23 mouse cellular contexts compared by ENCODE assay signal in the genomic region with DNA sequence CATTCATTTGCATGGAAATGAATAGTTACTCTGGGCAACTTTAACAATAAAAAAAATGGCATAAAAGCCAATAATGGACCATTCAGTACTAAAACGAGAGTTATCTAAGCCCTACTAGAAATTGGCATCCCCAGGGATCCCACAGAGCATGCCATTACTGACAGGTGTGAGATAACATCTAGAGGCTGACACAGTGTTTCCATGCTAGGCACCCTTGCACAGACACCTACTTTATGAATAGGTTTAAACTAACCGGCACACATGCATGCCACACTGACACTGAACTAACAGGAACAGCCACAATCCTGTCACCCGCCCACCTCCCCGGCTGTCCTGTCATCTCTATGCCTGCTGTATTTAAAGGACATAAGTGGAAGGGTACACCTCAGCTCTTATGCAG. TPM values are rescaled to one million over a fixed set of nuclear protein-coding genes. Genes with fewer than 3 reads are reported as not detected.
A peak's percentile ranks its signal among the peaks of the same experiment; 100 is the strongest.
DNase-seq lines count a peak whose midpoint lies in the region; ATAC-seq lines count a peak whose summit lies in the region.
"Had no signal": no experiment of that assay in that cellular context is flagged by ENCODE, and none has a peak within 500 bp of the region (broad histone marks: within the 10 kb centered on the region; RNA-seq: fewer than 3 reads in every experiment).

No protein-coding gene starts in this region.

- H3K4me3 ChIP-seq in forebrain, embryonic 15.5 days, result no peak overlapping the region
- H3K4me3 ChIP-seq in forebrain, embryonic 10.5 days, result no peak overlapping the region
- no peak overlapping the region for H3K4me3 ChIP-seq in limb, embryonic 12.5 days (replicated peaks)
- no peak overlapping the region for H3K4me3 ChIP-seq in limb, embryonic 10.5 days
- H3K4me3 ChIP-seq: embryonic facial prominence, embryonic 15.5 days; erythroblast, embryonic 14.5 days; heart, adult 2 months; heart, embryonic 15.5 days; hindbrain, embryonic 15.5 days had no signal

- 59% methylated on average over 4 of the region's 4 CpGs for WGBS in forebrain, embryonic 15.5 days
- 89% methylated on average over 4 of the region's 4 CpGs for WGBS in forebrain, embryonic 10.5 days
- 62% methylated on average over 4 of the region's 4 CpGs for WGBS in limb, embryonic 12.5 days
- WGBS in limb, embryonic 10.5 days, result 85% methylated on average over 4 of the region's 4 CpGs

- no peak overlapping the region for H3K4me2 ChIP-seq in forebrain, embryonic 15.5 days (replicated peaks)
- no peak overlapping the region for H3K4me2 ChIP-seq in limb, embryonic 12.5 days
- H3K4me2 ChIP-seq: embryonic facial prominence, embryonic 15.5 days; heart, embryonic 11.5 days; heart, embryonic 15.5 days; hindbrain, embryonic 15.5 days had no signal

- no peak for DNase-seq in forebrain, embryonic 10.5 days (ENCODE audit: extremely low spot score, low spot score)
- no peak for DNase-seq in limb, embryonic 10.5 days (ENCODE audit: low spot score)
- peak; percentile 3 for DNase-seq in right cerebral cortex, adult 18-20 months
- DNase-seq in right cerebral cortex, postnatal 10 days (ENCODE audit: low spot score in 2 of 2), result no peak
- no peak for DNase-seq in natural killer cell, adult 2 months (ENCODE audit: low spot score in 2 of 2)
- DNase-seq: adrenal gland, postnatal 14 days; cerebellum, adult 8-10 months; cerebellum, postnatal 14 days; embryo, embryonic 11 days; gastrocnemius, postnatal 14 days; heart, adult 2 months; heart, postnatal 14 days had no signal

- H3K27ac ChIP-seq in forebrain, embryonic 15.5 days (replicated peaks), result no peak overlapping the region
- H3K27ac ChIP-seq in forebrain, embryonic 10.5 days, result no peak overlapping the region
- H3K27ac ChIP-seq in limb, embryonic 12.5 days, result no peak overlapping the region
- H3K27ac ChIP-seq in limb, embryonic 10.5 days, result no peak overlapping the region
- H3K27ac ChIP-seq: embryonic facial prominence, embryonic 15.5 days; heart, adult 2 months; heart, embryonic 15.5 days; hindbrain, embryonic 15.5 days had no signal

- no peaks in the 10 kb centered on the region for H3K9me3 ChIP-seq in forebrain, embryonic 15.5 days
- no peaks in the 10 kb centered on the region for H3K9me3 ChIP-seq in forebrain, embryonic 10.5 days
- no peaks in the 10 kb centered on the region for H3K9me3 ChIP-seq in limb, embryonic 12.5 days
- no peaks in the 10 kb centered on the region for H3K9me3 ChIP-seq in limb, embryonic 10.5 days (replicated peaks)
- H3K9me3 ChIP-seq: embryonic facial prominence, embryonic 15.5 days; heart, embryonic 15.5 days; hindbrain, embryonic 15.5 days had no signal

- no peaks in the 10 kb centered on the region for H3K36me3 ChIP-seq in forebrain, embryonic 15.5 days
- no peaks in the 10 kb centered on the region for H3K36me3 ChIP-seq in forebrain, embryonic 10.5 days (replicated peaks)
- H3K36me3 ChIP-seq in limb, embryonic 12.5 days, result no peaks in the 10 kb centered on the region
- H3K36me3 ChIP-seq in limb, embryonic 10.5 days, result no peaks in the 10 kb centered on the region
- H3K36me3 ChIP-seq: embryonic facial prominence, embryonic 15.5 days; heart, embryonic 15.5 days; hindbrain, embryonic 15.5 days had no signal

- ATAC-seq in forebrain, embryonic 15.5 days (replicated peaks), result peak; percentile 19; the same call in 1 of the 2 replicates
- peak; percentile 42; the same call in 1 of the 2 replicates for ATAC-seq in limb, embryonic 12.5 days (ENCODE audit: insufficient number of reproducible peaks, insufficient read depth, low FRiP score, low TSS enrichment, low read depth)
- ATAC-seq: activated CD4-positive, CD25-positive, alpha-beta regulatory T cell, adult 4 months; intestine, embryonic 16.5 days; Patski had no signal

- no peaks in the 10 kb centered on the region for H3K27me3 ChIP-seq in forebrain, embryonic 15.5 days
- H3K27me3 ChIP-seq in forebrain, embryonic 10.5 days (ENCODE audit: poor library complexity, severe bottlenecking), result no peaks in the 10 kb centered on the region
- no peaks in the 10 kb centered on the region for H3K27me3 ChIP-seq in limb, embryonic 12.5 days
- no peaks in the 10 kb centered on the region for H3K27me3 ChIP-seq in limb, embryonic 10.5 days (ENCODE audit: low read depth, poor library complexity, severe bottlenecking)
- H3K27me3 ChIP-seq: CH12.LX; embryonic facial prominence, embryonic 15.5 days; heart, embryonic 15.5 days; hindbrain, embryonic 15.5 days; Patski had no signal

- H3K9ac ChIP-seq in forebrain, embryonic 15.5 days (replicated peaks), result no peak overlapping the region
- no peak overlapping the region for H3K9ac ChIP-seq in limb, embryonic 12.5 days (replicated peaks)
- H3K9ac ChIP-seq: embryonic facial prominence, embryonic 15.5 days; heart, embryonic 15.5 days; hindbrain, embryonic 15.5 days had no signal

- peaks cover 11% of the 10 kb centered on the region; the same call in 1 of the 2 replicates for H3K4me1 ChIP-seq in forebrain, embryonic 15.5 days
- H3K4me1 ChIP-seq in forebrain, embryonic 10.5 days, result no peaks in the 10 kb centered on the region
- H3K4me1 ChIP-seq in limb, embryonic 12.5 days (replicated peaks), result no peaks in the 10 kb centered on the region
- no peaks in the 10 kb centered on the region for H3K4me1 ChIP-seq in limb, embryonic 10.5 days
- H3K4me1 ChIP-seq: embryonic facial prominence, embryonic 15.5 days; heart, embryonic 15.5 days had no signal

RNA-seq across cellular contexts. Expression of a gene that starts 58.7 kb away (rescaled TPM):
- 0.22 and 0.28 TPM in 2 replicates for polyA plus RNA-seq in forebrain, embryonic 15.5 days (2015; fragmentation: Nextera tagmentation; extraction: Ambion mirVana)
- polyA plus RNA-seq in forebrain, embryonic 10.5 days (2016; fragmentation: Nextera tagmentation; extraction: Ambion mirVana), result 0.05 and 0.06 TPM in 2 replicates
- polyA plus RNA-seq in limb, embryonic 12.5 days (2016; fragmentation: Nextera tagmentation; extraction: Ambion mirVana), result 0.06 and 0.10 TPM in 2 replicates
- polyA plus RNA-seq in limb, embryonic 10.5 days (2016; fragmentation: Nextera tagmentation; extraction: Ambion mirVana), result 0.05 TPM in 1 of 2 replicates, not detected in the other
- polyA plus RNA-seq: erythroblast, embryonic 14.5 days had no signal

RNA-seq across cellular contexts. Expression of a gene that starts 58.8 kb away (rescaled TPM):
- polyA plus RNA-seq in forebrain, embryonic 15.5 days (2015; fragmentation: Nextera tagmentation; extraction: Ambion mirVana), result 0.22 and 0.29 TPM in 2 replicates
- 0.04 and 0.10 TPM in 2 replicates for polyA plus RNA-seq in forebrain, embryonic 10.5 days (2016; fragmentation: Nextera tagmentation; extraction: Ambion mirVana)
- 0.03 and 0.05 TPM in 2 replicates for polyA plus RNA-seq in limb, embryonic 12.5 days (2016; fragmentation: Nextera tagmentation; extraction: Ambion mirVana)
- polyA plus RNA-seq in limb, embryonic 10.5 days (2016; fragmentation: Nextera tagmentation; extraction: Ambion mirVana), result 0.03 and 0.04 TPM in 2 replicates
